Mouse (Mus musculus) embryonic facial prominence, embryonic 14.5 days (tissue): ENCODE data around the gene Slc40a1. TPM values are rescaled to one million over a fixed set of nuclear protein-coding genes. Genes with fewer than 3 reads are reported as not detected.
A peak's percentile ranks its signal among the peaks of the same experiment; 100 is the strongest.

Source experiments
- ATAC-seq: fragments of 200-750 bp; cut with Nextera tagmentation; 2 replicates; pipeline ENCODE4 v1.8.0; 2017; ENCODE audit warnings: low read depth, moderate number of reproducible peaks, moderate TSS enrichment
- DNase-seq: peaks from one replicate; pipeline ENCODE4 v3.0.0-alpha.2; 2015; ENCODE audit warnings: low spot score
- H3K27ac ChIP-seq: fragments of 300-500 bp; sonication (generic); replicated peaks from 2 replicates; pipeline ENCODE4 v1.5.1; 2014; ENCODE audit warnings: low read depth, mild to moderate bottlenecking, low read length, moderate library complexity
- H3K27me3 ChIP-seq: fragments of 300-500 bp; sonication (generic); replicated peaks from 2 replicates; pipeline ENCODE4 v1.6.1; 2014; ENCODE audit warnings: low read length; ENCODE audit not compliant: control insufficient read depth, insufficient read depth
- H3K36me3 ChIP-seq: fragments of 300-500 bp; sonication (generic); 2 replicates; pipeline ENCODE4 v1.6.1; 2014; ENCODE audit warnings: low read length, mixed read lengths; ENCODE audit not compliant: control insufficient read depth, insufficient read depth
- H3K4me1 ChIP-seq: fragments of 300-500 bp; sonication (generic); 2 replicates; pipeline ENCODE4 v1.6.1; 2014; ENCODE audit warnings: antibody characterized with exemption, low read length; ENCODE audit not compliant: control insufficient read depth, insufficient read depth
- H3K4me2 ChIP-seq: fragments of 300-500 bp; sonication (generic); 2 replicates; pipeline ENCODE4 v1.6.1; 2014; ENCODE audit warnings: low read depth, mild to moderate bottlenecking, low read length, moderate library complexity, mixed read lengths
- H3K4me3 ChIP-seq: fragments of 300-500 bp; sonication (generic); 2 replicates; pipeline ENCODE4 v1.5.1; 2014; ENCODE audit warnings: low read depth, mild to moderate bottlenecking, low read length
- H3K9ac ChIP-seq: fragments of 300-500 bp; sonication (generic); 2 replicates; pipeline ENCODE4 v1.6.1; 2014; ENCODE audit warnings: low read depth, mild to moderate bottlenecking, low read length, moderate library complexity, mixed read lengths
- H3K9me3 ChIP-seq: fragments of 300-500 bp; sonication (generic); 2 replicates; pipeline ENCODE4 v1.6.1; 2016; ENCODE audit warnings: low read length; ENCODE audit not compliant: control insufficient read depth
- WGBS: fragments of 180-500 bp; shearing (Covaris S2); extraction: QIAGEN DNeasy Blood & Tissue Kit; methylation state at CpG from one replicate; pipeline ENCODE4 v1.1.7; 2014; 5-methylcytosine and 5-hydroxymethylcytosine counted together
- polyA plus RNA-seq: library from polyadenylated mRNA; unstranded; fragments of >200 nt; fragmentation: Nextera tagmentation; extraction: Ambion mirVana; gene quantifications from 2 replicates; pipeline ENCODE4 v1.2.1, GENCODE M21; 2014

Gene Slc40a1
- polyA plus RNA-seq, 1 experiment from 2014 or later: 38.1 TPM

- WGBS: 86% methylated on average over 3 of the region's 3 CpGs
Measured at GRCm38 (mm10) chr1:45877463-45877862, 48.9 kb downstream of the Slc40a1 start.

DNA sequence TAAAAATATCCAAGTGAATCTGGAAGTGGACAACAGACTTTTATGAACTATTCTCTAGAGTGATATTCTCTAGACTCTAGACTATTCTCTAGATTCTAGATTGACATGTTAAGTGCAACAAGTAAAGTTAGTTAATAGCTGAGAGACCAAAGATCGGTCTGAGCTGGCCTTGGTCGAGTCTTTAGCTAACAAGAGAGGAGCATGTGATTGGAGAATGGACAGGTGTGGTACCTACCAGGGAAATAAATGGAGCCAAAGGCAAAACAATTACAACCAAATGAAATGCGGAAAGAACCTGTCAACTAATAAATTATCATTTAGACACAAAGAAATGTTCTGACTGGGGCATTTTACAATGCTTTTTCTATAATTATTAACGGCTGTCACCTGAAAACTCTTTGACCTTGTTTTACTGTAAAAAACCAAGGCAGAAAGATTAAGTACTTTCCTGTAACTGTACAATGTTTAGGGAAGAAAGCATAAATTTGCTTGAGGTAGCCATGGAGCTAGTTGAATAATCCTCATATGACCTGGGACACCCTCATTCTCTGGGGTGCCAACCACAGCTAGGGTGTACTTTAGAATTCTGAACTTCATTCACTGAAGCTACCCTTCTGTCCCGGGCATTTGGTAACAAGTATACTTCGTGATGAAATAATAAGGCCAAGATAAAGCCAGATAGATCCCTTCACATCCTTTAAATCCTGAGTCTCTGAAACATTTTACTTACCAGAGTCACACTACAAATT lies 49.7 kb downstream of the Slc40a1 start:
- no peaks in the 10 kb centered on the region for H3K36me3 ChIP-seq
- ATAC-seq: no peak
- H3K27ac ChIP-seq: no peak overlapping the region
- no peaks in the 10 kb centered on the region for H3K9me3 ChIP-seq
- no peaks in the 10 kb centered on the region for H3K27me3 ChIP-seq
- no peak overlapping the region for H3K4me2 ChIP-seq
- 79% methylated on average over 6 of the region's 6 CpGs for WGBS
- no peaks in the 10 kb centered on the region for H3K4me1 ChIP-seq
- no peak overlapping the region for H3K4me3 ChIP-seq
- no peak for DNase-seq
- no peak overlapping the region for H3K9ac ChIP-seq

More at GRCm38 (mm10) chr1:45877463-45877862, 48.9 kb downstream of the Slc40a1 start:
- no peaks in the 10 kb centered on the region for H3K4me1 ChIP-seq
- no peak overlapping the region for H3K4me3 ChIP-seq
- no peak overlapping the region for H3K4me2 ChIP-seq
- ATAC-seq (no peak), DNase-seq (no peak)
- no peaks in the 10 kb centered on the region for H3K36me3 ChIP-seq
- H3K9ac ChIP-seq: no peak overlapping the region
- no peak overlapping the region for H3K27ac ChIP-seq
- no peaks in the 10 kb centered on the region for H3K9me3 ChIP-seq
- no peaks in the 10 kb centered on the region for H3K27me3 ChIP-seq

GRCm38 (mm10) chr1:45875640-45876039 lies 50.7 kb downstream of the Slc40a1 start:
- WGBS: 74% methylated on average over 2 of the region's 2 CpGs
- no peak overlapping the region for H3K4me2 ChIP-seq
- H3K36me3 ChIP-seq: no peaks in the 10 kb centered on the region
- DNase-seq (no peak), ATAC-seq (no peak)
- H3K4me1 ChIP-seq: no peaks in the 10 kb centered on the region
- H3K27me3 ChIP-seq: no peaks in the 10 kb centered on the region
- H3K27ac ChIP-seq: no peak overlapping the region
- no peak overlapping the region for H3K9ac ChIP-seq
- no peaks in the 10 kb centered on the region for H3K9me3 ChIP-seq
- no peak overlapping the region for H3K4me3 ChIP-seq

DNA sequence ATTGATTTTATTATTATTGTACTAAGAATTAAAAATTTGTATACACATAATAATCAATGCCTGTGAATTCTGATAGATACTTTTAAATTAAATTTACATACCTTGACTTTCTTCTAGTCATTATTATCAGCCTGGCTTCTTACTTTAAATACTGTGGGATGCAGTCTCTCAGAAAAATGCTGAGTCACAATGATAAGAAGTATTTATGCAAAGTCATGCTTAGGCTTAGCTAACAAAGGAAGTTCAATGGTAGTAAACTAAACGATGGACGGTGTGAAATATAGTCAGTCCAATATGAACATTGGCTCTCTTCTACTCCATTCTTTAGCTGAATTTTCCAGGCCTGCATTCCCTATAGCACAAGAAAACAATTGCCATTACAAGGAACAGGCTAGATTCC lies 53.1 kb downstream of the Slc40a1 start:
- Histone ChIP-seq H3K9me3 (no peaks in the 10 kb centered on the region), H3K27me3 (no peaks in the 10 kb centered on the region)

DNA sequence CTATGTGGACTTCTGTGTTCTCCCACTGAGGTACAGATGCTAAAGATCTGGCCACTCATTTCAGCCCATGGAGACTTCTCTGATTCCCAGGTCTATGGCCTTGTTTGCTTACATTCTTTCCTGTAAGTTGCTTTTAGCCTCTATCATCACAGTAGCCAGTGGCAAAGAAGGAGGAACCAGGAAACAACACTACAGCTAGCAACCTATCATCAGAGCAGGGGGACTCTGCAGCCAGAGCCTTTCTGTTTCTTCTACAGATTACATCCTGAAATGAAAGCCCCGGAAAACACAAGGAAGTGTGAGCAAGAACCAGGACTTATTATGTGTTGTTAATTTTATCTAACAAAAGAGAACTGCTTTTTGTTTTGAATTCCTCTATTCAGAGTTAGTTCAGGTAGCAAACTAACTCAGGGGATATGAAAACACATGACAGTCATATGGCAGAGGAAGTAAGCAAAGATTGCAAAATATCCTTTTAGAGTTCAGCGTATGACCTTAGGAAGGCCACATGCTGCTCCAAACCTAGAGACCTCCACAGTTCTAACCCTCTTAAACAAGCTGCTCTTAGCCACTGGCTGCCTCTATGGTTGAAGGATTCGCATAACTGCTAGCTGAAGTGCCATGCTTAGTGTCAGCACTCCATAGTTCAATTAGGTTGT lies 57.7 kb downstream of the Slc40a1 start:
- ATAC-seq (no peak), DNase-seq (no peak)
- WGBS: 77% methylated on average over 3 of the region's 3 CpGs
- H3K36me3 ChIP-seq: no peaks in the 10 kb centered on the region
- H3K27me3 ChIP-seq: no peaks in the 10 kb centered on the region
- H3K4me3 ChIP-seq: no peak overlapping the region
- no peak overlapping the region for H3K9ac ChIP-seq
- H3K4me2 ChIP-seq: no peak overlapping the region
- no peak overlapping the region for H3K27ac ChIP-seq
- H3K4me1 ChIP-seq: peaks cover 25% of the 10 kb centered on the region
- H3K9me3 ChIP-seq: no peaks in the 10 kb centered on the region

More for the DNA sequence above, 53.1 kb downstream of the Slc40a1 start:
- Histone ChIP-seq H3K27ac (no peak overlapping the region), H3K9ac (no peak overlapping the region), H3K4me1 (0 out of 2 replicates have a peak, but pooled peaks cover 3% of the 10 kb centered on the region), H3K4me3 (no peak overlapping the region), H3K4me2 (no peak overlapping the region), H3K36me3 (no peaks in the 10 kb centered on the region)
- WGBS: 81% methylated on average over 2 of the region's 2 CpGs
- ATAC-seq: no peak
- no peak for DNase-seq

- Histone ChIP-seq H3K9ac (no peak overlapping the region), H3K4me2 (no peak overlapping the region), H3K27ac (no peak overlapping the region), H3K27me3 (no peaks in the 10 kb centered on the region), H3K9me3 (no peaks in the 10 kb centered on the region), H3K4me3 (no peak overlapping the region), H3K36me3 (no peaks in the 10 kb centered on the region), H3K4me1 (peaks cover 25% of the 10 kb centered on the region)
- ATAC-seq: no peak
- WGBS: 67% methylated on average over 1 of the region's 1 CpGs
- DNase-seq: no peak
Measured at GRCm38 (mm10) chr1:45868050-45868449, 58.3 kb downstream of the Slc40a1 start.

DNA sequence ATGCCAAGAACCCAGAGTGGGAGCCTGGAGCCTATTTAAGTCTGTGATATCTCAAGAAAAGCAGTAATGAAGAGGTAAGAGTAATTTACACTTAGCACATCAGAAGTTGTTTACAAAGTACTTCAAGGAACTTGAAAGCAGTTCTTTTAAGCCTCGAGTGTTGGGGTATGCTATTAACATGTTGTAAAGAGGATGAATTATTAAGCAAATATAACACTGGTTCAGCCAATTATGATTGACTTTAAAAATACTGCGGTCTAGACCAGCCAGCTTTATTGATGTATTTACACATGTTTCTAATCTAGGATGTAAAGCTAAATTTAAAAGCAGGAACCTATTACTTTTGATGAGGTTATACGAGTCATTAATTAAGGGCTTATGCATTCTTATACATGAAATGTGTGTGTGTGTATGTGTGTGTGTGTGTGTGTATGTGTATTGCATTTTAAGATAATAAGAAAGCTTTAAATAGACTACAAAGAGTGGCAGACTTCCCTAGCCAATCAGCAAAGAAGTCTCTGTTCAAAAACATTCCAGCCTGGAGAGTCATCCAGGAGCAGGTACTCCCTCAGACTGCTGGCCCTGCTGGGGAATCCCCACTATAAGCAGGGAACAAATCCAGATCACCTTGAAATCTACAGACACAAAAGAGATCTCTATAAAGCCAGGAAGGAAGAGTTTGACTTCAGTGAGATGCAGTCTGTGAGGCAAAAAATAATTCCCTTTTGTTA lies 59.9 kb downstream of the Slc40a1 start:
- H3K9me3 ChIP-seq: no peaks in the 10 kb centered on the region
- DNase-seq: peak; percentile 20
- no peak overlapping the region for H3K27ac ChIP-seq
- H3K4me3 ChIP-seq: no peak overlapping the region
- no peaks in the 10 kb centered on the region for H3K27me3 ChIP-seq
- no peak overlapping the region for H3K9ac ChIP-seq
- ATAC-seq: 0 out of 2 replicates have a peak, but pooled peaks have one; percentile 22
- H3K4me1 ChIP-seq: peaks cover 25% of the 10 kb centered on the region
- 36% methylated on average over 3 of the region's 3 CpGs for WGBS
- no peaks in the 10 kb centered on the region for H3K36me3 ChIP-seq
- no peak overlapping the region for H3K4me2 ChIP-seq

- no peak overlapping the region for H3K9ac ChIP-seq
- H3K4me2 ChIP-seq: no peak overlapping the region
- H3K27me3 ChIP-seq: no peaks in the 10 kb centered on the region
- H3K4me3 ChIP-seq: no peak overlapping the region
- no peak overlapping the region for H3K27ac ChIP-seq
- DNase-seq (no peak), ATAC-seq (no peak)
- H3K9me3 ChIP-seq: no peaks in the 10 kb centered on the region
- WGBS: 39% methylated on average over 5 of the region's 5 CpGs
- peaks cover 32% of the 10 kb centered on the region for H3K4me1 ChIP-seq
- H3K36me3 ChIP-seq: no peaks in the 10 kb centered on the region
Measured at GRCm38 (mm10) chr1:45865727-45866126, 60.6 kb downstream of the Slc40a1 start.
